Mouse (Mus musculus) kidney, adult 11 months (tissue): ENCODE results near the gene Iqgap1.

Source experiments
- DNase-seq: peaks from one replicate; pipeline ENCODE4 v3.0.0; 2022

Iqgap1 gene

GRCm38 (mm10) chr7:80843176-80843575 is 17.4 kb upstream of the Iqgap1 start:
- no peak for DNase-seq

- DNase-seq = no peak
Observed at GRCm38 (mm10) chr7:80842132-80842531, 16.4 kb upstream of the Iqgap1 start.

- no peak for DNase-seq
Observed at GRCm38 (mm10) chr7:80840937-80841336, 15.2 kb upstream of the Iqgap1 start.

GRCm38 (mm10) chr7:80840241-80840640 is 14.5 kb upstream of the Iqgap1 start:
- DNase-seq = no peak

- DNase-seq = no peak
Observed at GRCm38 (mm10) chr7:80839755-80840154, 14.0 kb upstream of the Iqgap1 start.

- no peak for DNase-seq
Observed at GRCm38 (mm10) chr7:80838247-80838646, 12.5 kb upstream of the Iqgap1 start.

- DNase-seq = peak; percentile 39
Observed at GRCm38 (mm10) chr7:80837736-80838135, 12.0 kb upstream of the Iqgap1 start.

GRCm38 (mm10) chr7:80835984-80836652 is 10.3 kb upstream of the Iqgap1 start:
- no peak for DNase-seq

- DNase-seq = no peak
Observed at GRCm38 (mm10) chr7:80833651-80834532, 8.1 kb upstream of the Iqgap1 start.

GRCm38 (mm10) chr7:80832996-80833650 is 7.3 kb upstream of the Iqgap1 start:
- DNase-seq = peak; percentile 68

GRCm38 (mm10) chr7:80832191-80832590 is 6.4 kb upstream of the Iqgap1 start:
- DNase-seq = peak; percentile 31

- peak; percentile 23 for DNase-seq
Observed at GRCm38 (mm10) chr7:80830193-80830803, 4.5 kb upstream of the Iqgap1 start.

GRCm38 (mm10) chr7:80828146-80828860 is 2.5 kb upstream of the Iqgap1 start:
- no peak for DNase-seq

GRCm38 (mm10) chr7:80823875-80824682 is 1.7 kb downstream of the Iqgap1 start:
- no peak for DNase-seq

GRCm38 (mm10) chr7:80823267-80823666 is 2.5 kb downstream of the Iqgap1 start:
- no peak for DNase-seq

GRCm38 (mm10) chr7:80820838-80821237 is 4.9 kb downstream of the Iqgap1 start:
- no peak for DNase-seq

GRCm38 (mm10) chr7:80816641-80817040 is 9.1 kb downstream of the Iqgap1 start:
- no peak for DNase-seq

- no peak for DNase-seq
Observed at GRCm38 (mm10) chr7:80813397-80813796, 12.4 kb downstream of the Iqgap1 start.

- DNase-seq = no peak
Observed at GRCm38 (mm10) chr7:80806331-80806730, 19.4 kb downstream of the Iqgap1 start.

GRCm38 (mm10) chr7:80803173-80803872 is 22.5 kb downstream of the Iqgap1 start:
- peak; percentile 94 for DNase-seq
